Mouse (Mus musculus) ES-E14 (cell line): Measurements from ENCODE around the gene Cdc34b.

Experiments
- HCFC1 ChIP-seq: IDR thresholded peaks from 2 replicates; pipeline ENCODE4 v1.6.1; 2012; ENCODE audit warnings: low read length, inconsistent platforms, borderline replicate concordance; ENCODE audit not compliant: insufficient read depth
- MAFK ChIP-seq: IDR thresholded peaks from 2 replicates; pipeline ENCODE4 v1.6.1; 2014; ENCODE audit warnings: mild to moderate bottlenecking, low read depth, low read length, inconsistent platforms; ENCODE audit not compliant: insufficient read depth
- ZC3H11A ChIP-seq: IDR thresholded peaks from 2 replicates; pipeline ENCODE4 v1.6.1; 2012; ENCODE audit warnings: low read depth, mild to moderate bottlenecking, inconsistent platforms, low read length, borderline replicate concordance
- ZNF384 ChIP-seq: IDR thresholded peaks from 2 replicates; pipeline ENCODE4 v1.6.1; 2012; ENCODE audit warnings: low read depth, low read length, inconsistent platforms

DNA sequence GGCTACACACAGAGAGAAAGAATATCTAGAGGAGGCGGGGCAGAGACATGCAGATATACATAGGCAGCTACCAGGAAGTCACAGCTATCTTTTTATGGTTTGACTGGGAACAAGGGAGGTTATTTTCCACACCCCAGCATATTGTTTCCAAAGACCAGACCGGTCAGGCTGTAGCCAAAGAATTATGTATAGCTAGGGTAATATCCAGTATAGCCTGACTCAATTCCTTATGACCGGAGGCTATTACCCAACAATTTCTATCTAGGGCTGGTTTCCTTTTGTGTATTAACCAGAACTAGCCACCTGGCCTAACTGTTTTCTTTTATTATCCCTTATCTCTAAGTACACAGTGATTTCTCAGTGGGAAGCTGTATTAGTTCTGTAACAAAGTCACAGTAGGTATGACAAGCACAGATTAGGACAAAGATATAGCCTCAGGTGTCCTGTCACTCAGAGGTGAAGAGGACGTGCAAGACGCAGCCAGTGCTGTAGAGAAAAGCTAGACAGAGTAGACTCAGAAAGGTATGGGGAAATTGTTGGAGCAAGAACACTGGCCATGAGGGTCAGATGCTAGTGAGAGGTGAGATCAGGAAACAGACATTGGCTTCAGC, 33.4 kb downstream of the Cdc34b start:
- TF ChIP-seq ZC3H11A, result no peak
- no peak for TF ChIP-seq HCFC1
- TF ChIP-seq MAFK, result no peak
- TF ChIP-seq ZNF384, result no peak
